Mouse (Mus musculus) liver, embryonic 14.5 days (tissue): Measurements from ENCODE around the gene Pdp2.

Source experiments
- CTCF ChIP-seq: IDR thresholded peaks from 2 replicates; pipeline ENCODE4 v1.5.1; 2016; ENCODE audit warnings: antibody characterized with exemption, low read depth, control low read depth
- EP300 ChIP-seq: IDR thresholded peaks from 2 replicates; pipeline ENCODE4 v1.6.1; 2016; ENCODE audit warnings: antibody characterized with exemption, low read depth

DNA sequence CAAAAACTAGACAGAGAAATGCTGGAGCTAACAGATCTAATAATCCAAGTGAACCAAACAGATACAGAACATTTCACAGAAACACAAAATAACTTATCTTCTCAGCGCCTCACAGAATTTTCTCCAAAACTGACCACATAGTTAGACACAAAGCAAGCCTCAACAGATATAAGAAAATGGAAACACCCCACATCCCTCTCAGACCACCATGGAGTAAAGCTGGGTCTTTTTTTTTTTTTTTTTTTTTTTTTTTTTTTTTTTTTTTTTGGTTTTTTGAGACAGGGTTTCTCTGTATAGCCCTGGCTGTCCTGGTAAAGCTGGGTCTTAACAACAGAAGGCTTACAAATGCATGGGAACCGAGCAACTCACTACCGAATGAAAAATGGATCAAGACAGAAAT, 14.4 kb upstream of the Pdp2 start:
- TF ChIP-seq EP300 (no peak), CTCF (no peak)
